Mouse (Mus musculus): ENCODE data around the gene Plekhg3. TPM values are rescaled to one million over a fixed set of nuclear protein-coding genes. Genes with fewer than 3 reads are reported as not detected.

Gene Plekhg3
- 2.5 and 3.4 TPM in 2 replicates for polyA plus RNA-seq (2021; fragmentation: Nextera tagmentation)
- long read RNA-seq, experiment 1, partial matches to known transcripts: 11 of 18 reads
- long read RNA-seq, experiment 1, other reads (novel, unspliced or antisense): 4 of 18 reads
- long read RNA-seq, experiment 2, partial matches to known transcripts: 8 of 12 reads
- long read RNA-seq, experiment 2, other reads (novel, unspliced or antisense): 4 of 12 reads

GRCm38 (mm10) chr12:76530580-76531139, at the start of gene Plekhg3:
Plekhg3 (plus strand) TSS chr12:76530891.

Other genes starting within 250 kb of the Plekhg3 start
- 20.6 and 26.3 TPM in 2 replicates for gene Akap5, start 206.0 kb upstream of the Plekhg3 start, polyA plus RNA-seq (2021; fragmentation: Nextera tagmentation)
- 12.2 and 14.6 TPM in 2 replicates for gene Zbtb25, start 161.3 kb upstream of the Plekhg3 start, polyA plus RNA-seq (2021; fragmentation: Nextera tagmentation)
- 1.7 and 1.8 TPM in 2 replicates for gene Zbtb1, start 160.6 kb upstream of the Plekhg3 start, polyA plus RNA-seq (2021; fragmentation: Nextera tagmentation)
- gene Hspa2, start 126.7 kb upstream of the Plekhg3 start, polyA plus RNA-seq (2021; fragmentation: Nextera tagmentation): 51.7 and 63.2 TPM in 2 replicates
- 1.4 and 2.8 TPM in 2 replicates for gene Ppp1r36, start 113.4 kb upstream of the Plekhg3 start, polyA plus RNA-seq (2021; fragmentation: Nextera tagmentation)
- 7.7 and 8.5 TPM in 2 replicates for gene Sptb, start 179.7 kb downstream of the Plekhg3 start, polyA plus RNA-seq (2021; fragmentation: Nextera tagmentation)
- 246 and 305 TPM in 2 replicates for gene Churc1, start 234.6 kb downstream of the Plekhg3 start, polyA plus RNA-seq (2021; fragmentation: Nextera tagmentation)
- gene Fntb, start 234.7 kb downstream of the Plekhg3 start, polyA plus RNA-seq (2021; fragmentation: Nextera tagmentation): 12.9 and 19.0 TPM in 2 replicates

Data from left cerebral cortex, adult 6 months (tissue).